Mouse (Mus musculus): Measurements from ENCODE around the gene Slco1a4. TPM values are rescaled to one million over a fixed set of nuclear protein-coding genes. Genes with fewer than 3 reads are reported as not detected.
"Not testable (repeated sequence)": the region's sequence is repeated elsewhere in the genome, so short reads cannot be mapped to it uniquely, and the experiment has no call there.

Gene Slco1a4
- under 1 TPM; 0.21 to 0.32 TPM for total RNA-seq (2021)
- long read RNA-seq, experiment 1 = 0 reads
- long read RNA-seq, experiment 2 = 0 reads

DNA sequence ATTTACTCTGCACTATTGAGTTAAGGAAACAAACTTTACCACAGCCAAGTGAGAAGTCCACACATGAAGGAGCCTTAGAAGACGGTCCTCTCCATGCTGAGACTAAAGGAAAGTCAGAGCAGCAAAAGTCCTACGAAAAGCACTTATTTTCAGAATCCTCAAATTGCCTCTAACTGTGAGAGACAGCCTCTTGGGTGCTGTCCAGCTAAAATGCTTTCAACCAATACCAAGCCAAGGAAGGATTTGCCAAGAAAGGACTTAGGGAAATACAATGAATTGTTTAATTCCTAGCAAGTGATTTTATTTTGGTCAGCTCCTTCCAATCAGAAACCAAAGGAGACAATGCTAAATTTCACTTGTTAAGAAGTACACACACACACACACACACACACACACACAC is at the start of gene Slco1a4:
TSS of gene Slco1a4 (minus strand) at position 115 of the 400 bp plus-strand sequence.
- no peak for DNase-seq (ENCODE audit: low spot score in 2 of 2)

DNA sequence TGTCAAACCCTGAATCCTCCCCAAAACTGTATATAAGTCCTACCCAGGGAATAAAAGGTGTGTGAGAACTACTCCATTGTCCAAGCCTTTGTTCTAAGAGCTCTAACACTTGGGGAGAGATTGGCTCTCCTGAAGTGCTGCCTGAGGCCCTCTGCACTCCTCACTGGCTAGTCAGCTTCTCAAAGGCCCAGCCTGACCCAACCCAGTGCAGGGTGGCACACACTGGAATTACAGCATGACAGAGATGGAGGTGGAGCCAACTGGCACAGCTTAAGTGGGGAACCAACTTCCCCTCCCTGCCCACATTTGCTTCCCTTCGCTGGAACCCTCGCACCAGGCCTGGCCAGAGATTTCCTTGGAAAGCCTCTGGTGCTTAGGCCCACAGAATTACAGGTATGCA is 42.2 kb upstream of the Slco1a4 start:
- DNase-seq (ENCODE audit: low spot score in 2 of 2) = no peak

DNA sequence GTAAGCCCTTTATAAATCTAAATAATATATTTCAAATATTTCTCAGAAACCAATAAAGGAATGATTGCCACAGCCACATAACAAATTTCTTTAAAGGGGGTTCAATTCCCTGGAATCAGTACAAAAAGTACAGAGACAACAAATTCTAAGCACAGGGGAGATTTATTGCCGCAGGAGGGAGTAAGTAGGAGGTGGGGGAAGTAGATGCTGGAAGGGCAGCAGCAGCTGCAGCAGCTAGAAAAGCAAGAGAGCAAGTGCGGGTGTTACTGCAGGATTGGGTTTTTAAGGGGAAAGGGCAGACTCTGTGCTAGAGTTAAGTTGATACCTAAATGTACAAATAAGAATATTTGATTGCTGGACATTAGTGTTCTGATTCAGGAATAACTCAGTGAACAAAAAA is 33.7 kb upstream of the Slco1a4 start:
- no peak for DNase-seq (ENCODE audit: low spot score in 2 of 2)

DNA sequence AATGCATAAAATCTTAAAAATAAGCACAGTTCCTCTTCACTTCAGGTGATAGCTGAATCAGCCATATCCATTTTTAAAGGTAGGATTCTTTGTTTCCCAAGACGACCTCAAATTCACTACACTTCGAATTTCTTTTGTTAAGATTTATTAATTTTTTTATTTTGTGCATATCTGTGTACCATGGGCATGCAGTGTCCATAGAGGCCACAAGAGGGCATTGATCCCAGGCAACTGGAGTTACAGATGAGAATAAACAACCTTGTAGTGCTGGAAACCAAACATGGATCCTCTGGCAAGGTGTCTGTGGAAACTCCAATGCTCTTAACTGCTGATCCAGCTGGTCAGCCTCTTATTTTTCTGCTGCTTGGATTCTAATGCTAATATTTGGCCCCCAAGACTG is 32.2 kb upstream of the Slco1a4 start:
- DNase-seq (ENCODE audit: low spot score in 2 of 2) = no peak

DNA sequence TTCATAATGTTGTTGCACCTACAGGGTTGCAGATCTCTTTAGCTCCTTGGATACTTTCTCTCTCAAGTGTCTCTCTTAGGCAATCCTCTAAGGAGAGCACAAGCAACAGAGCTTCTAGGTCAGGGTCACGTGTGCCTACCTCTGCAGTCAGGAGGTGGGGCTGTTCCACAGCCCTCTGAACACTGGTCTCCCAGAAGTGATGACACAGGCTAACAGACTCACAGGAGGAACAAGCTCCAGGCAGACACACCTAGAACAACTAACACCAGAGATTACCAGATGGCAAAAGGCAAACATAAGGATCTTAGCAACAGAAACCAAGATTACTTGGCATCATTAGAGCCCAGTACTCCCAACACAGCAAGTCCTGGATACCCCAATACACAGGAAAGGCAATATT is 26.6 kb upstream of the Slco1a4 start:
- no peak for DNase-seq (ENCODE audit: low spot score in 2 of 2)

DNA sequence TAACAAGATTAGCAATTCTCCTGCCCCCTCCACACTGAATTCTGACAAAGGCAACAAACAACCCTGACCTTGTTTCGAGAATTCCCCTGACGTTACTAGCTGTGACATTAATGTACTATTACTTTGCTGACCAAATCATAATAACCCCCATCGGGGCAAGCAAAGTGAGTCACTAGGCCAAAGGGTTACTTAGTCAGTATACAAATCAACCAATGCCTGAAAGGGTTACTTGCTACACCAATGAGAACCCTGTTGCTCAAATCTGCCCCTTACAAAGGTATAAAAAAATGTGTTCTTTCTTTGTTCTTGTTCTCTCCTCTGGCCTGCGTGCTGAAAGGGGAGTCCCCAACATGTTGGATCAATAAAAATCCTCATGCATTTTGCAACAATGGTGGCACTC is 19.7 kb upstream of the Slco1a4 start:
- DNase-seq (ENCODE audit: low spot score in 2 of 2) = not testable (repeated sequence)

DNA sequence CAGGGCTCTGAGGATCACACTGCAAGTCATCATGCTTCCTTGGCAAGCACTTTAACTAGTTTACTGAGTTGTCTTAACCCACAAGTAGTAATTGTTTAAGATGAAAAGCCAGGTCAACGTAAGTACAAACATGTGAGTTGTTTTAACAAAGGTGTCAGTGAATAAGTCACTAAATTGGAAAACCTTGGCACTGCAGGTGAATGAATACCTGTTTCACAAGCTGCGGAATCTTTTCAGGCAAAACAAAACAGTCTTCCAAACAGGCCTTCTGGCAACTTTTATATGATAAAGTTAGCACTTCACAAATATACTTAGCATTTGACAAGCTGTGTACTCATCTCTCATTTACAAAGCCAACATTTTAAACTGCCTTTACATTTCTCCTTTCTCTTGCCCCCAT is 15.7 kb upstream of the Slco1a4 start:
- no peak for DNase-seq (ENCODE audit: low spot score in 2 of 2)

DNA sequence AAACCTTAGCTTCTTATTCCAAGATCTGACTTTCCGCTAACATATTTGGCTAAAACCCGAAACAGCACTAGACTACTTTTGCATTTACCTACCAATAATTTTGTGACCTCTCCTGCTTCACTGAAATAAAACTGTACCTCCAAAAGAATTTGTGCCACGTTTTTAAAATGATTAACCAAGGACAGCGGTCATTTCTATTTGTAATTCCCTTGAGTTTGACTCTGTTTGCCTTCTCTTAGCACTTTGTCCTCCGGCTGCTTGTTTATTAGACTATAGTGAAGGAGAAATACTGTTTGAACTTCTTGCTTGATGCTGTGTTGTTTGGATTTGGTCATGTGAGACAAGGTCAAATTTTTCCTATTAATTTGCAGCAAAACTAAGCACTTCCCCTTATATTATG is 12.7 kb upstream of the Slco1a4 start:
- DNase-seq (ENCODE audit: low spot score in 2 of 2) = no peak

DNA sequence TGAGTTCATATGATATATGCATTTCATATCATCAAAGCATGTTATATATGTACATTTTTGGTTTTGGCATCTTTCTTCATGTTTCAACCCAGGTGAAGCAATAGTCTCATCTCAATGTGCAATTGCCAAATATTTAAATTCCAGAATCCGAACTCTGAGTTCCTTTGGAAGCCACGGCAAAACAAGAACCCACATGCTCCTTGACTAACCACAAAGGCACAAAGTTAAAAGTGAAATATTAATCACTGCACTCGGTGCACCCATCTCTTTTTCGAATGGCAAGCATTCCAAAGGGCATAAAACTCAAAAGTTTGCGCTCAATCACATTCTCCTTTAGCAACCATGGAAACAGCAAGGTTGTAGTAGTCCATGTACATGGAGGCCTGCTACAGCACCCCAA is 10.0 kb upstream of the Slco1a4 start:
- no peak for DNase-seq (ENCODE audit: low spot score in 2 of 2)

DNA sequence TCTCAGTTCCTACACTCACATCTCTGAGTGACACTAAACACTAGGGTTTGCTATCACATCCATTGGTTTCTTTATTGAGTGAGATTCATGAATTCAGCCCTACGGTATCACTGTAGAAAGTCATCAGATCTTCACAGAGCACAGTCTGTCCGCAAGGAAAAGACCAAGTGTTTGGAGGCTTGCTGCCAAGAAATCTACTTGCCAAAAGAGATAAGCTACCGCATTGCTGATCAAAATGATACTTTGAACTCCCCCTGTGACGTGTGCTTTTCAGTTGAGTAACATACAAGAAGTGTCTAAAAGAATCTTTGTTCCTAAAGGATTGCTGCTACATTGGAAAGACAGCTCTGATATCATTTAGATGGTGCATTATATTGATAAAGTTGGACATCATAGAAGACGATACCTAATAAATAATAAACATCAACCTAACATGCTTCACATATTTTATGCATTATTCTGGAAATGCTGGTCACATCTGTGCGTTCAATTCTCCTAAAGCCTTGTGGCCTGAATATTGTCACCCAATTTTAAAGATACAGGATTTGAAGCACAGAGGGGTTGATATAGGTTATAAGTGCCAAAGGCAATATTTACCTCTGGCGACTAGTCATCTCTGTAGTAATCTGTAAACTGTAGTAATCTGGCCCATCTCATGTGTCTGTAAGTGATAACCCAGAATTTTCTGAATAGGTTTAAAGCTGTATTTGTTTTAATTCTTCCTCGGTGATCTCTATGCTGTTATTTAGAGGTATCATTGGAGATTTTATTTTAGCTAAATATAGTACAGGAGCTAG is 1.9 kb upstream of the Slco1a4 start:
- no peak for DNase-seq (ENCODE audit: low spot score in 2 of 2)

DNA sequence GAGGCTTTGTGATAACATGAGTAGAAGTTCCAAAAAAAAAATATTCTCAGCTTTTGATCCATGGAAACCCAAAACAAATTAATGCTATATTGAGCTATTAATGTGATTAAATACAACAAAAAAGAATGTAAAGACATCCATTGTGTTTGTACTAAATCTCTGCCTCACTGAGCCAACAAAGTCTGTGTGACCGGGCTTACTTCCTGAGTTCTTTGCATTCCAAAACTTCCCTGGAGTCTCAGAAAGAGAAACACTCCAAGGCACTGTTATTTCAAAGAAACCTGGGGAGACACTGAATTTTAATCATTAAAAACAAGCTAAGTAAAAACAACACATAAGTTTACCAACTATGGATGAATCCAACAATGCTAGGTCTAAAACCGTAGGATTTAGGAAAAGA is 2.4 kb downstream of the Slco1a4 start:
- DNase-seq (ENCODE audit: low spot score in 2 of 2) = no peak

DNA sequence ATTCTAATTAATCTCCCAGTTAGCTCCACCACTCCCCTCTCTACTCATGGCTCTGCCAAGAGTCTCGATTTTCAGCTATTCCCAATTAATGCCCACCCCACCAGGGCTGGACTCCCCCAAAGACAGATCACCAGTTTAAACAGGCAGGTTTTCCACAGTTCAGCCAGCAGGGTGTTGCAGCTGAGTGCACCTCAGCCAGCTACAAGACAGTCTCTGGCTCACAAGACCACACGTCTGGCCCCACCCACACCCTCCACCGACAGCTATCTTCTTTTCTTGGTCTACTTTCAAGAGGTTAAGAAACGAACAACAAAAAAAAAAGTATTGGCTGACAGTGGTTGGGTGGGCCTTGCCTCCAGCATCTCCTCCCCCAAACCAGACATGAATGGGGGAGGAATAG is 6.9 kb downstream of the Slco1a4 start:
- DNase-seq (ENCODE audit: low spot score in 2 of 2) = no peak

DNA sequence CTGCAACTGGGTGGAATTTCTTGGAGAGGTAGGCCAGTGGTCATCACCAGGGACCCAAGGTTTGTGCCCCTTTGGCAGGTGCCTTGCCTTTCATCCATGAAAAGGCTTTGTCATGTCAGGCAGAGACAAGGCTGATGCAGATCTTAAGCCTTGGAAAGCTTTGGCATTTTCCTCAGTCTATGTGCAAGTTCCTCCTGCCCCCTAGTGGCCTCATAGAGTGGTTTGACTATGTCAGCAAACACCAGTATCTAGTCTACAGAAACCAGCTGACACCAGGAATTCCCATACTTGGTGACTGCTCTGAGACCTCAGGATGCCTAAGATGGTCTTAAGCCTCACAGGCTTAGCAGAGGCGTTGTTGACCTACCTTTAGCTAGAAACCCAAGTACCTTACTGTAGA is 58.2 kb downstream of the Slco1a4 start:
- DNase-seq (ENCODE audit: low spot score in 2 of 2) = no peak

DNA sequence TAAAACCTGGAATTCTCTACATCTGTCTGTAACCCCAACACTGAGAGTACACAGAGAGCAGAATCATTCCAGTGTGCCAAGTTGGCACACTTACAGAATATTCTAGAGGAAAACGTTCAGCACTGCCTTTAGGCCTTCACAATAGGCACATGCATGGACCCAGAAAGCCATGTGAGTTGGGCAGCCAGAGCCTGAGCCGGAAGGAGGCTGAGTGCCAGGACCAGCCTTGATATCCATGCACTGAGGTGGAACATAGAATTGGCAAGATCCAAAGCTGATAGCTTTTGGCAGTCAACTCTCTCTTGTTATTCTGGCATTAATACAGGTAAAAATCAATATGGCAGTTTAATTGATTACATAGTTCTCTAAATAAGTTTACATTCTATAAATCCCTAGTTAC is 81.5 kb downstream of the Slco1a4 start:
- no peak for DNase-seq (ENCODE audit: low spot score in 2 of 2)

DNA sequence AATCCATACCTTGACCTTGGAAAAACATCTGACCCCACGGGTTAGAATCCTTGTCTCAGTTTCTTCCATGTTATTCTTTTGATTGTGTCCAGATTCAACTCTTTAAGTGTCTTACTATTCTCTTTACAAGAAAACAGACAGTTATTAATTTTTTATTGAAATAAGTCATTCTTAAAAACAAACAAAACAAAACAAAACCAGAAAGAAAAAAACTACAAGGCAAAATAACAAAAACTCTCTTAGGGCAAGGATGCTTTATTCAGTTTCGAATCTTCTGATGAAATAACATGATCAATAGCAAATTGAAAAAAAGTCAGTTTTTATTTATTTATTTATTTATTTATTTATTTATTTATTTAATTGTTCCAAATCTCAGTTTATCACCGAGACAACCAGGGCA is 82.3 kb downstream of the Slco1a4 start, which contains the start of gene Gm5724:
TSS of gene Gm5724 (minus strand) at position 101 of the 400 bp plus-strand sequence.
- DNase-seq (ENCODE audit: low spot score in 2 of 2) = no peak

Other genes starting within 250 kb of the Slco1a4 start
- under 1 TPM in 1 of 2 experiments, not detected in 1; 0.36 TPM for gene Slco1b2, start 226.7 kb downstream of the Slco1a4 start, total RNA-seq (2021)
- not detected for gene Gm5724, start 82.4 kb downstream of the Slco1a4 start, total RNA-seq (2021)
- not detected for gene Slco1a1, start 90.8 kb upstream of the Slco1a4 start, total RNA-seq (2021)
- not detected for gene Gm6614, start 155.2 kb upstream of the Slco1a4 start, total RNA-seq (2021)